Mouse (Mus musculus) brain, embryonic 14.5 days (tissue): ENCODE data around the gene Sf3a1. TPM values are rescaled to one million over a fixed set of nuclear protein-coding genes. Genes with fewer than 3 reads are reported as not detected.

Experiments used
- DNase-seq: peaks from one replicate; pipeline ENCODE4 v3.0.0-alpha.2; 2011; ENCODE audit warnings: low read depth
- CTCF ChIP-seq: fragments of 200-500 bp; IDR thresholded peaks from 2 replicates; pipeline ENCODE4 v1.5.1; 2012; ENCODE audit warnings: inconsistent platforms, mild to moderate bottlenecking, moderate library complexity, borderline replicate concordance; ENCODE audit not compliant: insufficient read depth, insufficient read length; ENCODE audit errors: extremely low read depth
- POLR2A ChIP-seq: fragments of 200-500 bp; IDR thresholded peaks from 2 replicates; pipeline ENCODE4 v1.6.1; 2012; ENCODE audit warnings: mild to moderate bottlenecking, inconsistent platforms, borderline replicate concordance; ENCODE audit not compliant: poor library complexity, insufficient read depth, insufficient read length, severe bottlenecking; ENCODE audit errors: extremely low read depth
- polyA plus RNA-seq: library from polyadenylated mRNA; depleted of rRNA; stranded (reverse); fragments of >200 nt; gene quantifications from 2 replicates; pipeline ENCODE4 v1.2.3, GENCODE M21; 2012; rRNA removed

The Sf3a1 gene
- polyA plus RNA-seq, 1 experiment: 84.0 TPM

- no peak for TF ChIP-seq POLR2A
- TF ChIP-seq CTCF: peak; percentile 80
- peak; percentile 42 for DNase-seq
These were observed 60.6 kb downstream of the Sf3a1 start for GRCm38 (mm10) chr11:4220443-4221400.

- no peak for TF ChIP-seq CTCF
- DNase-seq: no peak
These were observed 62.1 kb downstream of the Sf3a1 start for GRCm38 (mm10) chr11:4222046-4222950.

GRCm38 (mm10) chr11:4223393-4224188, 63.4 kb downstream of the Sf3a1 start:
- DNase-seq: no peak
- TF ChIP-seq CTCF: no peak
- TF ChIP-seq POLR2A: no peak

GRCm38 (mm10) chr11:4224223-4224622, 64.1 kb downstream of the Sf3a1 start:
- DNase-seq: no peak
- no peak for TF ChIP-seq POLR2A
- TF ChIP-seq CTCF: no peak

GRCm38 (mm10) chr11:4226569-4227325, 66.6 kb downstream of the Sf3a1 start:
- no peak for TF ChIP-seq POLR2A
- TF ChIP-seq CTCF: no peak
- DNase-seq: no peak

GRCm38 (mm10) chr11:4228463-4228862, 68.3 kb downstream of the Sf3a1 start:
- no peak for TF ChIP-seq POLR2A
- TF ChIP-seq CTCF: no peak
- peak; percentile 40 for DNase-seq

GRCm38 (mm10) chr11:4229841-4230240, 69.7 kb downstream of the Sf3a1 start:
- TF ChIP-seq CTCF: no peak
- no peak for TF ChIP-seq POLR2A
- DNase-seq: no peak

GRCm38 (mm10) chr11:4231435-4231834, 71.3 kb downstream of the Sf3a1 start:
- TF ChIP-seq POLR2A (no peak), CTCF (no peak)
- no peak for DNase-seq

Other genes starting within 250 kb of the Sf3a1 start
- 13.2 and 13.5 TPM in 2 replicates for gene Slc35e4, start 245.7 kb upstream of the Sf3a1 start, polyA plus RNA-seq
- gene Tcn2, start 228.2 kb upstream of the Sf3a1 start, polyA plus RNA-seq: 21.2 and 27.4 TPM in 2 replicates
- 57.9 and 58.0 TPM in 2 replicates for gene Pes1, start 196.4 kb upstream of the Sf3a1 start, polyA plus RNA-seq
- 0.05 TPM in 1 of 2 replicates, not detected in the other for gene 4930556J24Rik, start 183.6 kb upstream of the Sf3a1 start, polyA plus RNA-seq
- 3.2 and 5.3 TPM in 2 replicates for gene Gal3st1, start 176.7 kb upstream of the Sf3a1 start, polyA plus RNA-seq
- 0.05 TPM in 1 of 2 replicates, not detected in the other for gene Sec14l4, start 128.9 kb upstream of the Sf3a1 start, polyA plus RNA-seq
- 0.23 and 0.29 TPM in 2 replicates for gene Sec14l3, start 95.5 kb upstream of the Sf3a1 start, polyA plus RNA-seq
- 5.7 and 5.9 TPM in 2 replicates for gene Mtfp1, start 64.9 kb upstream of the Sf3a1 start, polyA plus RNA-seq
- 4.1 and 5.9 TPM in 2 replicates for gene Sec14l2, start 36.9 kb upstream of the Sf3a1 start, polyA plus RNA-seq
- gene Rnf215, start 25.1 kb upstream of the Sf3a1 start, polyA plus RNA-seq: 60.4 and 66.1 TPM in 2 replicates
- 13.2 and 15.1 TPM in 2 replicates for gene Ccdc157, start 57 bp upstream of the Sf3a1 start, polyA plus RNA-seq
- 41.6 and 54.6 TPM in 2 replicates for gene Tbc1d10a, start 26.4 kb downstream of the Sf3a1 start, polyA plus RNA-seq
- gene Castor1, start 57.9 kb downstream of the Sf3a1 start, polyA plus RNA-seq: 1.9 and 2.7 TPM in 2 replicates
- 0.04 and 0.05 TPM in 2 replicates for gene Osm, start 76.1 kb downstream of the Sf3a1 start, polyA plus RNA-seq
- 0.06 and 0.11 TPM in 2 replicates for gene Lif, start 97.2 kb downstream of the Sf3a1 start, polyA plus RNA-seq